Mouse (Mus musculus) lung, postnatal 4 days (tissue): ENCODE measurements at regions not wholly inside any gene's neighbourhood (a gene's known extent, or its start where the extent isn't known, plus 50 kb on each side); places are given as distances from the start of the nearest gene placed in this dataset.

ENCODE experiments used
- DNase-seq, 2 experiments: peaks; one replicate each; pipeline ENCODE4 v3.0.0; 2021

- DNase-seq = no peak
Observed at GRCm38 (mm10) chr8:15470561-15470960, 424.7 kb upstream of the BB014433 start.

- no peak for DNase-seq
Observed at GRCm38 (mm10) chr8:15468540-15469476, 422.9 kb upstream of the BB014433 start.

- DNase-seq = peak; percentile 24 to 27
Observed at GRCm38 (mm10) chr8:15438546-15438945, 392.7 kb upstream of the BB014433 start.

GRCm38 (mm10) chr8:15394722-15395115 lies 348.8 kb upstream of the BB014433 start:
- peak in 1 of 2 experiments; percentile 29 for DNase-seq

GRCm38 (mm10) chr8:15393936-15394721 lies 348.3 kb upstream of the BB014433 start:
- DNase-seq = no peak

GRCm38 (mm10) chr8:15392056-15392455 lies 346.2 kb upstream of the BB014433 start:
- DNase-seq = no peak

- DNase-seq = no peak
Observed at GRCm38 (mm10) chr8:15388791-15389190, 342.9 kb upstream of the BB014433 start.

GRCm38 (mm10) chr8:15367063-15367462 lies 321.2 kb upstream of the BB014433 start:
- no peak for DNase-seq

- no peak for DNase-seq
Observed at GRCm38 (mm10) chr8:15364546-15364945, 318.7 kb upstream of the BB014433 start.

GRCm38 (mm10) chr8:15344151-15344550 lies 298.3 kb upstream of the BB014433 start:
- no peak for DNase-seq

- DNase-seq = no peak
Observed at GRCm38 (mm10) chr8:15343616-15344015, 297.7 kb upstream of the BB014433 start.

- DNase-seq = no peak
Observed at GRCm38 (mm10) chr8:15334532-15334931, 288.7 kb upstream of the BB014433 start.

- no peak for DNase-seq
Observed at GRCm38 (mm10) chr8:15327312-15327711, 281.4 kb upstream of the BB014433 start.

GRCm38 (mm10) chr8:15323421-15323820 lies 277.5 kb upstream of the BB014433 start:
- no peak for DNase-seq

- no peak for DNase-seq
Observed at GRCm38 (mm10) chr8:15318082-15318816, 272.4 kb upstream of the BB014433 start.

GRCm38 (mm10) chr8:15313481-15313880 lies 267.6 kb upstream of the BB014433 start:
- DNase-seq = no peak

- no peak for DNase-seq
Observed at GRCm38 (mm10) chr8:15311509-15311908, 265.6 kb upstream of the BB014433 start.

- no peak for DNase-seq
Observed at GRCm38 (mm10) chr8:15311045-15311444, 265.2 kb upstream of the BB014433 start.

GRCm38 (mm10) chr8:15304143-15304677 lies 258.3 kb upstream of the BB014433 start:
- DNase-seq = no peak

GRCm38 (mm10) chr8:15273775-15274174 lies 227.9 kb upstream of the BB014433 start:
- no peak for DNase-seq

- DNase-seq = no peak
Observed at GRCm38 (mm10) chr8:15271793-15272587, 226.1 kb upstream of the BB014433 start.

- DNase-seq = peak; percentile 28 to 54
Observed at GRCm38 (mm10) chr8:15270290-15270689, 224.4 kb upstream of the BB014433 start.
